Comparison of ENCODE assay signal across 15 mouse cellular contexts in the genomic region with DNA sequence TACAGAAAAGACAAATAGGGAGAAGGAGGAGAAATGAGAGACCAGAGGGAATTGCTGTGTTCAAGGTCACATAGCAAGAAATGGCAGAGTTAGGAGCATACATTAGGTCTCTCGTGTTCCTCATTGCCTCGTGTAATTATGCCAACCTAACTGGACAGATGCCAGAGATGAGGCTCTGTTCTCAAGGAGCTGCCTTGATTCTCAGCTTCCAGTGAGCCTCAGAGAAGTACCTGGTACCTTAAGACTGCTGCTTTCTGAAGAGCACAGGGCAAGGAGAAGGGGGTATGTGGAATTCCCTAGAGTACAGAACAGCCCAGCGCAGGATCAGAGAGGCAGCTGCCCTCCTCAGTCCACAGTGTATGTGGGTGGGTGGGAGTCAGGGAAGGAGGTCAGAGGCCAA.
DNase-seq lines count a peak whose midpoint lies in the region; ATAC-seq and TF ChIP-seq lines count a peak whose summit lies in the region.
"Had no signal": no experiment of that assay in that cellular context is flagged by ENCODE, and none has a peak within 500 bp of the region (broad histone marks: within the 10 kb centered on the region; RNA-seq: fewer than 3 reads in every experiment).

No protein-coding gene starts in this region.

- no peak overlapping the region for H3K4me3 ChIP-seq in heart, embryonic 10.5 days
- H3K4me3 ChIP-seq in thymus, adult 2 months (ENCODE audit: control insufficient read depth, insufficient read depth, low read length) = peak overlapping the region; percentile 48
- peak overlapping the region in 1 of 2 experiments; percentile 14; a peak in 1 of 4 replicates for H3K4me3 ChIP-seq in liver, embryonic 14.5 days (ENCODE audit: insufficient read depth in 1 of 2, low read depth in 2 of 2, low read length in 2 of 2)
- H3K4me3 ChIP-seq: forebrain, embryonic 12.5 days; midbrain, embryonic 10.5 days; myocyte had no signal

- H3K9me3 ChIP-seq in heart, embryonic 10.5 days = peaks cover 4% of the 10 kb centered on the region; the same call in 1 of the 2 replicates
- no peaks in the 10 kb centered on the region; the same call in 1 of the 2 replicates for H3K9me3 ChIP-seq in liver, embryonic 14.5 days (ENCODE audit: control insufficient read depth, low read length)
- H3K9me3 ChIP-seq: forebrain, embryonic 12.5 days; midbrain, embryonic 10.5 days had no signal

- 81% methylated on average over 3 of the region's 3 CpGs for WGBS in heart, embryonic 10.5 days
- WGBS in thymus, adult 2 months = 14% methylated on average over 3 of the region's 3 CpGs
- 31% methylated on average over 3 of the region's 3 CpGs for WGBS in liver, embryonic 14.5 days (ENCODE audit: insufficient replicate concordance)

- no peak for TF ChIP-seq EP300 in liver, embryonic 14.5 days (IDR thresholded peaks at IDR 0.05; ENCODE audit: low read depth)

- peak; percentile 33; the same call in 1 of the 2 replicates for ATAC-seq in liver, embryonic 14.5 days (ENCODE audit: insufficient read depth)
- no peak for ATAC-seq in frontal cortex, adult (ENCODE audit: low TSS enrichment)

- no peak for TF ChIP-seq POLR2A in thymus, adult 2 months (IDR thresholded peaks at IDR 0.05; ENCODE audit: control insufficient read depth, extremely low read depth, insufficient read depth, low read length, poor library complexity)

- H3K4me2 ChIP-seq in liver, embryonic 14.5 days (ENCODE audit: low read depth) = peak overlapping the region; percentile 8; the same call in 1 of the 2 replicates
- H3K4me2 ChIP-seq: forebrain, embryonic 12.5 days; lung, embryonic 14.5 days had no signal

- no peak for DNase-seq in heart, embryonic 10.5 days (ENCODE audit: low spot score)
- DNase-seq in heart, adult 11 months = no peak
- no peak for DNase-seq in thymus, adult 2 months
- DNase-seq in thymus, adult 18-20 months = no peak
- DNase-seq in liver, embryonic 14.5 days (ENCODE audit: low read depth in 3 of 3, low spot score in 3 of 3) = no peak
- peak; percentile 38 for DNase-seq in thymus, postnatal 25 days
- no peak for DNase-seq in layer of hippocampus, adult 8-10 months (ENCODE audit: low spot score in 2 of 2)
- DNase-seq: kidney, adult 11 months; kidney, postnatal 36 days; lung, embryonic 14.5 days; right cerebral cortex, postnatal 14 days had no signal

- H3K27ac ChIP-seq in heart, embryonic 10.5 days = 0 out of 2 replicates have a peak overlapping the region, but pooled peaks have one; percentile 12
- peak overlapping the region; percentile 93 for H3K27ac ChIP-seq in thymus, adult 2 months (ENCODE audit: control insufficient read depth, insufficient read depth, low read length)
- no peak overlapping the region for H3K27ac ChIP-seq in liver, embryonic 14.5 days
- H3K27ac ChIP-seq: forebrain, embryonic 12.5 days; midbrain, embryonic 10.5 days had no signal

- peaks cover 20% of the 10 kb centered on the region for H3K4me1 ChIP-seq in heart, embryonic 10.5 days
- H3K4me1 ChIP-seq in thymus, adult 2 months (replicated peaks; ENCODE audit: control insufficient read depth, insufficient read depth, low read length) = peaks cover 49% of the 10 kb centered on the region
- peaks cover 0 to 4% of the 10 kb centered on the region in 2 experiments; a peak in 1 of 4 replicates for H3K4me1 ChIP-seq in liver, embryonic 14.5 days (replicated peaks; ENCODE audit: control insufficient read depth in 2 of 2, insufficient read depth in 2 of 2, low read length in 1 of 2)

- H3K27me3 ChIP-seq in heart, embryonic 10.5 days (ENCODE audit: insufficient read depth, poor library complexity, severe bottlenecking) = peaks cover 8% of the 10 kb centered on the region; the same call in 1 of the 2 replicates
- H3K27me3 ChIP-seq in thymus, adult 2 months (ENCODE audit: control insufficient read depth, insufficient read depth, low read length) = no peaks in the 10 kb centered on the region
- H3K27me3 ChIP-seq in liver, embryonic 14.5 days (ENCODE audit: control insufficient read depth, insufficient read depth, low read length) = no peaks in the 10 kb centered on the region

- no peak for TF ChIP-seq CTCF in thymus, adult 2 months (IDR thresholded peaks at IDR 0.05; ENCODE audit: borderline replicate concordance, control insufficient read depth, extremely low read depth, insufficient read depth, low read length, poor library complexity)
- TF ChIP-seq CTCF in liver, embryonic 14.5 days (IDR thresholded peaks at IDR 0.05; ENCODE audit: low read depth) = no peak

- no peak overlapping the region for H3K9ac ChIP-seq in liver, embryonic 14.5 days (replicated peaks)
- H3K9ac ChIP-seq: forebrain, embryonic 12.5 days; lung, embryonic 14.5 days had no signal

- H3K36me3 ChIP-seq in heart, embryonic 10.5 days = no peaks in the 10 kb centered on the region
- H3K36me3 ChIP-seq in thymus, adult 2 months (ENCODE audit: control insufficient read depth, insufficient read depth, low read length) = no peaks in the 10 kb centered on the region
- H3K36me3 ChIP-seq in liver, embryonic 14.5 days (replicated peaks; ENCODE audit: control insufficient read depth, insufficient read depth, low read depth) = no peaks in the 10 kb centered on the region
- H3K36me3 ChIP-seq: forebrain, embryonic 12.5 days; midbrain, embryonic 10.5 days had no signal
